8 mouse cellular contexts compared by ENCODE assay signal in the genomic region with DNA sequence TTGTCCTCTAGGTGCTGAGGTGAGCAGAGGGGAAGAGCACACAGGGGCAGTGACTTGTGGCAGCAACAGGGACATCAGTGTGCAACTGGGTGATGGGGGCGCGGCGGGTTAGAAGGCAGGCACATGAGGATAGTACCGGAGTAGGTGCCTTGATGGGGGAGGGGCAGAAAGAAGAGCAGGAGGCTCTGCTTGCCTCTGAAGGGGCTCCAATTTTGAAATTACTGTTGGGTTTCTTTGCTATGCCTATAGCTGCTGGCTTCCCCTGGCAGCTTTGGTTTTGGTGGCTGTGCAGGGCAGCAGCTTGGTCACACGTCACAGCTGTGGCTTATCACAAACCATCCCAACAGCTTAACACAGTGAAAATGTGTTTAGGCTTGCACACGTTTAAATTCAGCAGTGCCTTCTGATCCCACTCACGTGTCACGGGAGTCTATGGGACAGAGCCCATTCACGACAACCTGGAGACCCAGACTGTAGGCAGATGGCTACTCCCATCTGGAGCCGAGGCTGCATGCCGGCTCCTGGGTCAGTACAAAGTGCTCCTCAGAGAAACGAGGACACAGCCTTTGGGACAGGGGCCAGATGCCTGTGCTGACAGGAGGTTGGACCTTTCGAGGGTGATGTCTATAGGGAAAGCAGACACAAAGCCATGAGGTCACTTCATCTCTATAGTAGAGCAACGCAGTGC. TPM values are rescaled to one million over a fixed set of nuclear protein-coding genes. Genes with fewer than 3 reads are reported as not detected.
DNase-seq lines count a peak whose midpoint lies in the region; ATAC-seq and TF ChIP-seq lines count a peak whose summit lies in the region.
"Had no signal": no experiment of that assay in that cellular context is flagged by ENCODE, and none has a peak within 500 bp of the region (broad histone marks: within the 10 kb centered on the region; RNA-seq: fewer than 3 reads in every experiment).

No protein-coding gene starts in this region.

- no peak for DNase-seq in layer of hippocampus, adult 2 months (ENCODE audit: low spot score in 2 of 2)
- no peak for DNase-seq in layer of hippocampus, adult 11-12 months (ENCODE audit: low spot score)
- DNase-seq in cerebellum, adult 18-20 months, result peak; percentile 84 to 89
- peak; percentile 55 for DNase-seq in midbrain, postnatal 0 days (ENCODE audit: low spot score)
- DNase-seq in natural killer cell, adult 2 months (ENCODE audit: low spot score in 2 of 2), result no peak
- no peak for DNase-seq in adrenal gland, postnatal 10 days
- DNase-seq: lung, adult 18-20 months had no signal

- H3K36me3 ChIP-seq in forebrain, embryonic 12.5 days (replicated peaks), result peaks cover 93% of the 10 kb centered on the region
- H3K36me3 ChIP-seq in midbrain, postnatal 0 days (ENCODE audit: insufficient read depth, low read length), result peaks cover 13% of the 10 kb centered on the region; the same call in 1 of the 2 replicates

- ATAC-seq in forebrain, embryonic 12.5 days (ENCODE audit: low FRiP score), result peak; percentile 45; the same call in 1 of the 2 replicates
- ATAC-seq in midbrain, postnatal 0 days (ENCODE audit: low FRiP score), result no peak

- no peaks in the 10 kb centered on the region for H3K27me3 ChIP-seq in forebrain, embryonic 12.5 days
- H3K27me3 ChIP-seq in midbrain, postnatal 0 days (ENCODE audit: insufficient read depth, low read length), result no peaks in the 10 kb centered on the region

- no peak for TF ChIP-seq CTCF in layer of hippocampus, adult 2 months (conservative IDR thresholded peaks at IDR 0.05)
- no peak for TF ChIP-seq CTCF in midbrain, postnatal 0 days (IDR thresholded peaks at IDR 0.05)

- H3K9me3 ChIP-seq in forebrain, embryonic 12.5 days, result no peaks in the 10 kb centered on the region
- no peaks in the 10 kb centered on the region for H3K9me3 ChIP-seq in midbrain, postnatal 0 days (ENCODE audit: low read length)

- no peak overlapping the region for H3K4me3 ChIP-seq in layer of hippocampus, adult 2 months
- H3K4me3 ChIP-seq in forebrain, embryonic 12.5 days (replicated peaks), result no peak overlapping the region
- no peak overlapping the region for H3K4me3 ChIP-seq in midbrain, postnatal 0 days (ENCODE audit: low read depth, low read length)

- H3K9ac ChIP-seq in forebrain, embryonic 12.5 days, result no peak overlapping the region
- H3K9ac ChIP-seq in midbrain, postnatal 0 days (replicated peaks; ENCODE audit: low read length, poor library complexity, severe bottlenecking), result no peak overlapping the region

- peaks cover 19% of the 10 kb centered on the region for H3K4me1 ChIP-seq in forebrain, embryonic 12.5 days
- no peaks in the 10 kb centered on the region for H3K4me1 ChIP-seq in midbrain, postnatal 0 days (ENCODE audit: insufficient read depth, low read length)

- peak overlapping the region; percentile 80; the same call in 1 of the 2 replicates for H3K27ac ChIP-seq in layer of hippocampus, adult 2 months
- H3K27ac ChIP-seq in forebrain, embryonic 12.5 days, result no peak overlapping the region
- H3K27ac ChIP-seq in midbrain, postnatal 0 days (ENCODE audit: low read depth, low read length), result no peak overlapping the region

- WGBS in forebrain, embryonic 12.5 days, result 78% methylated on average over 14 of the region's 14 CpGs
- WGBS in midbrain, postnatal 0 days, result 72% methylated on average over 14 of the region's 14 CpGs

- no peak overlapping the region for H3K4me2 ChIP-seq in forebrain, embryonic 12.5 days
- no peak overlapping the region for H3K4me2 ChIP-seq in midbrain, postnatal 0 days (ENCODE audit: low read depth, low read length, poor library complexity, severe bottlenecking)

RNA-seq across cellular contexts. Expression of a gene that starts 42.2 kb away (rescaled TPM):
- 1 to 10 TPM; 3.9 to 4.0 TPM for total RNA-seq in layer of hippocampus, adult 2 months (2021)
- 1.6 and 2.3 TPM in 2 replicates for polyA plus RNA-seq in forebrain, embryonic 12.5 days (2016; fragmentation: Nextera tagmentation; extraction: Ambion mirVana)
- 18.6 and 22.5 TPM in 2 replicates for total RNA-seq in midbrain, postnatal 0 days (2014; rRNA removed)
- polyA plus RNA-seq in midbrain, postnatal 0 days (2015; fragmentation: Nextera tagmentation; extraction: Ambion mirVana), result 28.1 and 31.1 TPM in 2 replicates
- total RNA-seq in adrenal gland, postnatal 10 days (2021), result under 1 TPM in 1 of 2 experiments, not detected in 1; 0.24 TPM

Comparison
In these comparisons a context has a peak if more than half of its experiments do, and no peak if none do; other contexts are left out.
1. DNase-seq: peak in cerebellum, adult 18-20 months (2 of 2) and midbrain, postnatal 0 days (single experiment); none in layer of hippocampus, adult 2 months (0 of 2), layer of hippocampus, adult 11-12 months (single experiment), natural killer cell, adult 2 months (0 of 2) and adrenal gland, postnatal 10 days (single experiment).